Mouse (Mus musculus): ENCODE data around the gene Fancg.

- TF ChIP-seq POLR2A (IDR thresholded peaks at IDR 0.05; ENCODE audit: low read depth, low read length) (no peak), CTCF (conservative IDR thresholded peaks at IDR 0.05 in 1 of 2, IDR thresholded peaks at IDR 0.05 in 1 of 2; ENCODE audit: low read depth in 2 of 2, low read length in 2 of 2) (no peak), POLR2AphosphoS2 (IDR thresholded peaks at IDR 0.05; ENCODE audit: low read depth, low read length) (no peak), E2F4 (IDR thresholded peaks at IDR 0.05; ENCODE audit: insufficient replicate concordance, low read depth, low read length) (no peak), UBTF (IDR thresholded peaks at IDR 0.05; ENCODE audit: low read depth, low read length) (no peak), BHLHE40 (IDR thresholded peaks at IDR 0.05; ENCODE audit: low read depth, low read length) (no peak), MAX (IDR thresholded peaks at IDR 0.05; ENCODE audit: low read length) (no peak), RCOR1 (conservative IDR thresholded peaks at IDR 0.05; ENCODE audit: low read depth, low read length) (no peak), EP300 (IDR thresholded peaks at IDR 0.05; ENCODE audit: low read length) (no peak), TCF12 (IDR thresholded peaks at IDR 0.05; ENCODE audit: low read depth, low read length) (no peak), ZNF384 (IDR thresholded peaks at IDR 0.05; ENCODE audit: low read depth, low read length) (no peak), USF1 (IDR thresholded peaks at IDR 0.05; ENCODE audit: low read depth, low read length) (no peak), JUND (conservative IDR thresholded peaks at IDR 0.05; ENCODE audit: low read depth, low read length) (no peak), USF2 (conservative IDR thresholded peaks at IDR 0.05; ENCODE audit: low read depth, low read length) (no peak)
Measured at GRCm38 (mm10) chr4:42956581-42956980, 53.7 kb downstream of the Fancg start.
